Mouse (Mus musculus) fat pad, adult 2 months (tissue): ENCODE results near the gene Lbh.
A peak's percentile ranks its signal among the peaks of the same experiment; 100 is the strongest.

Source experiments
- DNase-seq: peaks from one replicate; pipeline ENCODE4 v3.0.0-alpha.2; 2011; ENCODE audit warnings: low read depth, low spot score; ENCODE audit errors: extremely low read depth

Gene Lbh

GRCm38 (mm10) chr17:72967371-72968175 lies 49.5 kb downstream of the Lbh start:
- no peak for DNase-seq

DNA sequence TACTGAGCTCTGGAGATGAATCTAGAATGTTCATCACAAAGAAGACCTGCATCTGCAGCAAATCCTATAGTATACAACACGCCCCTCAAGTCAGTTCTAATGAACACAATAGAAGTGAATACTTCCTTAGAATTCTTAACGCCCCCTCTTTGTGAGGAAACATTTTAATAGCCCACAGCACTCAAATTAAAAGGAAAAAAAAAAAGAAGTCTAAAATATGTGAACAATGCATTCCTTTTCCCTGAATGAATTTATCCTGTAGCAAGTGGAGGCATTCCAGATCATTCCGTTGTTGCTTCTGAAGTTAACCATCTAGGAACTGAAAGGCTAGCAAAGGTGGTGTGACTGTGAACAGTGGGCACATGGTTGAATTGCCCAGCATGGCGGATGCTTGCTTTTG lies 50.6 kb downstream of the Lbh start:
- no peak for DNase-seq

DNA sequence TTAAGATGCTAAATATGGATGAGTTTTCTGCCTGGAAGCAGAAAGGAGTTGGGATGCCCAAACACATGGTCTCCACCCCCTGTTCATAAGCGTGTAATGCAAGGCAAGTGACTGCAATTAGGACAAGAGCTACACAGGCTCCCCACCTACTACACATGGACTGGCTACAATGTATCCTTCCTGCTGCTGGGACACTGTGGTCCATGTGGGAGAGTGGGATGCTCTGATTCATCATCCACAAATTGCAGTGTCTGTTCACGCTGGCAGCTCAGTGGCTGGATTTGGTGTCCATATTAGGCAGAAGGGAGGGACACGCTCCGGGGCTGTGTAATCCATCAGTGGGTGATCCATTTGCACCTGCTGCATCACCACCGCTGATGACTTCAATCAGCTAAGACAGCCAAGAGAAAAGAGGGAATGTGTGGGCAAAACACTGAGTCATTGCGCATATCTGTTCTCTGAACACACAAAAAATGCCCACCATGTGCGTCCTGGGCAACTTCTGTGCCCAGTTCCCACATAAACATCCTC lies 52.6 kb downstream of the Lbh start:
- DNase-seq = no peak

DNA sequence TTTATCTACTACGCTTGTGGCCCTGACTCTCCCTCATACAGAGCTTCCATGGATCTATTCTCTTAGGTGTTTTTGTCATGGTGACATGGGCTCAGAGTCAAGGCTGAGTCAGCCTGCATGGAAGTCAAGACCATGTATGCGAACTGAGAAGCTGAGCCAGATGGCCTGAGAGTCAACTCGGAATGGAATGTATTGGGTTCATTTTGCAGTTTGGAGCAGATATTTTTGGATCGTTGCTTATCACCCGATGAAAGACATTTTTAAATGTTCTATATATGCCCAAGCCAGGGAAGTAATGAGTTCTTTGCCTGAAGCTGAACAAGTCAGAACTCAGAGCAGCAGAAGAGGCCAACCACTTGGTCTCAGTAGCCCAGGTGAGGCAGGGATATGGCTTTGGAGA lies 54.9 kb downstream of the Lbh start:
- DNase-seq = no peak

DNA sequence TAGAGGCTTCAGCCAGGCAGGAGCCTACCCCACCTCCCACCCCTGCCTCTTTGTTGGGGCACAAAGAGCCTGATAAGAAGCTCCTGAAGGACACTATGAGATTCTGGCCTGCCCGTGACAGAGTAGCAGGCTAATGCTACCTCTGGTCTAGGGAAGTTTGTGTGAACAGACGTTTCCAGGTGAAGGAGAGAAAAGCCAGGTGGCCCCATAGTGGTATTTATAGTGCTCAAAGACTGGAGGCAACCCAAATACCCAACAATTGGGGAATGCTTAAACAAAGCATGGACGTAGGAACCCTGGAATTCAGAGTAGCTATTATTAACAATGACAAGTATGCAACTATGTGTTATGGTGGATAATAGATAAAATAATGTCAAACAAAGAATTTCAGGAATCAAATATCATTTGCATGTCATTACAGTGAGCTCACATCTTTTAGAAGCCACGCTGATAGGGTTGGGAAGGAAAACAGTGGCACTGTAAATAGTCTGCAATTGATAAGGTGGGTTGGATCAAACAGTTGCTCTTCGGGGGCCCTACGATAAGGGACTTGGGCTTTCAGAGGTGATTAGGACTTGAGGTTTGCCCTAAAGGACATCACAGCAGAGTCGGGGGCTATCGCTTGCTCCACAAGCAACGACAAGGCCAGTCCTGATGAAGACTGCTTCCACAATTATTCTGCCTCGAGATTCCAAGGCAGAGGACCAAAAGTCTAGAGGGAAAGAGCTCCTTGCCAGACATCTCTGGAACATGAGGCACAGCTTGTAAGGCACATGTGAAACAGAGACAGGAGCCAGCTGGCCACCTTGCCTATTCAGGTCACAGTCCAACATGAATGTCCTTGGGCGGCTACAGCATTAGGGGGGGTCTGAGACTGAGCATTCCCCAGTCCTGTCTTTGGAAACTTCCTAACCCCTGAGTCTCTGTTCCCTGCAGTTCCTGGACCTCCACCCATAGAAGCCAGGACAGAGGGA lies 58.4 kb downstream of the Lbh start:
- no peak for DNase-seq

- no peak for DNase-seq
Observed at GRCm38 (mm10) chr17:72977616-72978015, 59.5 kb downstream of the Lbh start.

GRCm38 (mm10) chr17:72982156-72982555 lies 64.1 kb downstream of the Lbh start:
- no peak for DNase-seq

GRCm38 (mm10) chr17:72983471-72983870 lies 65.4 kb downstream of the Lbh start:
- peak; percentile 31 for DNase-seq

DNA sequence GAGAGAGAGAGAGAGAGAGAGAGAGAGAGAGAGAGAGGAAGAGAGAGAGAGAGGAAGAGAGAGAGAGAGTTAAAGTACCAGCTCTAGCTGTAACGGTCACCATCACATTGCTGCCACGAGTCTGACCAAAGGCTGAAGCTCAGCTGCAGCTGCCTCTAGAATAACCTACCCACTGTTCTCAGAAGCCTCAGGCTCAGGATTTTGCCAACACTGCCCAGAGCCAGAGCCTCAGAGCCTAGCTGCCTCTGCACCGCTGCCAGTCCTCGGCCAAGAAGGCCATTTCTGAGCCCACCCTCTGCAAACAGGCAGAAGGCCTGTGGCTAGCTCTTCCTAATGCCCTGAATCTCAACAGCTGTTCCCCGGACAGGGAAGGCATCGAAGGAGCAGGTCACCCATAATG lies 70.9 kb downstream of the Lbh start:
- no peak for DNase-seq
